Mouse (Mus musculus) olfactory bulb, adult 2 months (tissue): ENCODE measurements around the gene Rrp36.

Source experiments
- CTCF ChIP-seq: fragments of 200-500 bp; IDR thresholded peaks from 2 replicates; pipeline ENCODE4 v1.5.1; 2012; ENCODE audit warnings: low read depth, mild to moderate bottlenecking, low read length, moderate library complexity; ENCODE audit not compliant: insufficient read depth
- POLR2A ChIP-seq: fragments of 200-500 bp; IDR thresholded peaks from 2 replicates; pipeline ENCODE4 v1.6.1; 2012; ENCODE audit warnings: mild to moderate bottlenecking, low read depth, low read length, moderate library complexity; ENCODE audit not compliant: insufficient read depth

DNA sequence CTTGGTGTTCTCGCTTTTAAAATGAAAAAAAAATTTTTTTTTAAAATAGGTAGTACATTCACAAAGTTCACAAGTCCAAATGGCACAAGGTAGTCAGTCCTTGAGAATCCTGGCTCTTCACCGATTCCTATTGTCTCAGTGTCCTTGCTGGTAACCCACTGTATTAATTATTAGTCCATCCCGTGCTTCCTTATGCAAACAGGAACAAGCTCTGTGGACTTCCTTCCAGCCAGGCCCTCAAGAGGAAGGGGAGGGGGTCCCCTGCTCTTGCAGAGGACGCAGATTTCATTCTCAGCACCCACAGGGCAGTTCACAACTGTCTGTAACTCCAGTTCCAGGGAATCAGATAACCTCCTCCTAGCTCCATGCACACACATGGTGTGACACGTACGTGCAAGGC lies 18.1 kb downstream of the Rrp36 start:
- no peak for TF ChIP-seq CTCF
- no peak for TF ChIP-seq POLR2A
